Mouse (Mus musculus) G1E (cell line): ENCODE data around the gene Mcm9. TPM values are rescaled to one million over a fixed set of nuclear protein-coding genes. Genes with fewer than 3 reads are reported as not detected.
"Not testable (repeated sequence)": the region's sequence is repeated elsewhere in the genome, so short reads cannot be mapped to it uniquely, and the experiment has no call there.

ENCODE experiments used
- ATAC-seq: 2 replicates; pipeline ENCODE4 v1.8.0; 2016; ENCODE audit warnings: mild to moderate bottlenecking; ENCODE audit not compliant: insufficient number of reproducible peaks, poor library complexity, low FRiP score, severe bottlenecking; ENCODE audit errors: extremely low read depth
- DNase-seq: peaks from one replicate; pipeline ENCODE4 v3.0.0; 2012; ENCODE audit warnings: low spot score
- H3K27me3 ChIP-seq: 2 replicates; pipeline ENCODE4 v1.6.1; 2012; ENCODE audit warnings: mild to moderate bottlenecking, low read length, inconsistent platforms; ENCODE audit not compliant: insufficient read depth
- H3K36me3 ChIP-seq: replicated peaks from 2 replicates; pipeline ENCODE3; 2012; ENCODE audit warnings: mild to moderate bottlenecking, inconsistent platforms
- H3K4me1 ChIP-seq: 2 replicates; pipeline ENCODE4 v1.6.1; 2012; ENCODE audit warnings: low read depth, low read length, inconsistent platforms, mixed read lengths; ENCODE audit not compliant: insufficient read depth
- H3K4me3 ChIP-seq: 2 replicates; pipeline ENCODE4 v1.5.1; 2012; ENCODE audit warnings: low read depth, mild to moderate bottlenecking, inconsistent platforms, low read length, moderate library complexity, mixed read lengths
- H3K9me3 ChIP-seq: replicated peaks from 2 replicates; pipeline ENCODE4 v1.6.1; 2012; ENCODE audit warnings: inconsistent platforms
- CTCF ChIP-seq: IDR thresholded peaks from 2 replicates; pipeline ENCODE4 v1.5.1; 2012; ENCODE audit warnings: low read depth, low read length, inconsistent platforms, mixed read lengths
- GATA1 ChIP-seq: IDR thresholded peaks from 2 replicates; pipeline ENCODE4 v1.6.1; 2012; ENCODE audit warnings: borderline replicate concordance, low read length, inconsistent platforms, mixed read lengths
- GATA2 ChIP-seq: IDR thresholded peaks from 2 replicates; pipeline ENCODE4 v1.6.1; 2012; ENCODE audit warnings: low read depth, low read length, inconsistent platforms, borderline replicate concordance
- POLR2AphosphoS5 ChIP-seq: IDR thresholded peaks from 2 replicates; pipeline ENCODE4 v1.6.1; 2012; ENCODE audit warnings: low read depth, low read length, inconsistent platforms; ENCODE audit not compliant: insufficient replicate concordance
- TAL1 ChIP-seq: conservative IDR thresholded peaks from 2 replicates; pipeline ENCODE4 v1.6.1; 2012; ENCODE audit warnings: low read depth, low read length, inconsistent platforms, mixed read lengths
- polyA plus RNA-seq: library from polyadenylated mRNA; stranded (reverse); fragments of >175 nt; gene quantifications from 2 replicates; pipeline ENCODE4 v1.2.3, GENCODE M21; 2012
- total RNA-seq, 2 experiments: library from RNA; stranded (forward) in 1 of 2; stranded (reverse) in 1 of 2; fragments of 200-1000 nt in 1 of 2; fragments of >200 nt in 1 of 2; fragmentation: Nextera tagmentation in 1 of 2; gene quantifications; 2 replicates each; pipeline ENCODE4 v1.2.3; 2014 to 2017

The Mcm9 gene
- total and polyA plus RNA-seq, 3 experiments: 2.4 to 10.8 (median 8.7) TPM

- no peak for TF ChIP-seq GATA2
- TF ChIP-seq TAL1: no peak
- TF ChIP-seq CTCF: no peak
- TF ChIP-seq GATA1: no peak
- no peak for TF ChIP-seq POLR2AphosphoS5
- DNase-seq (no peak), ATAC-seq (no peak)
- H3K4me1 ChIP-seq: no peaks in the 10 kb centered on the region
- H3K36me3 ChIP-seq: no peaks in the 10 kb centered on the region
- no peaks in the 10 kb centered on the region for H3K27me3 ChIP-seq
- H3K4me3 ChIP-seq: no peak overlapping the region
- no peaks in the 10 kb centered on the region for H3K9me3 ChIP-seq
Measured at GRCm38 (mm10) chr10:53502875-53503816, 127.1 kb downstream of the Mcm9 start.

- H3K9me3 ChIP-seq: no peaks in the 10 kb centered on the region
- H3K27me3 ChIP-seq: no peaks in the 10 kb centered on the region
- TF ChIP-seq POLR2AphosphoS5 (no peak), CTCF (no peak), GATA2 (no peak), TAL1 (no peak), GATA1 (no peak)
- ATAC-seq: no peak
- no peak overlapping the region for H3K4me3 ChIP-seq
- DNase-seq: no peak
- no peaks in the 10 kb centered on the region for H3K4me1 ChIP-seq
- no peaks in the 10 kb centered on the region for H3K36me3 ChIP-seq
Measured at GRCm38 (mm10) chr10:53502471-53502870, 127.8 kb downstream of the Mcm9 start.

- H3K4me1 ChIP-seq: no peaks in the 10 kb centered on the region
- no peaks in the 10 kb centered on the region for H3K27me3 ChIP-seq
- H3K4me3 ChIP-seq: no peak overlapping the region
- no peaks in the 10 kb centered on the region for H3K9me3 ChIP-seq
- H3K36me3 ChIP-seq: no peaks in the 10 kb centered on the region
- no peak for DNase-seq
- ATAC-seq: no peak
- no peak for TF ChIP-seq TAL1
- no peak for TF ChIP-seq GATA1
- no peak for TF ChIP-seq GATA2
- TF ChIP-seq POLR2AphosphoS5: no peak
- no peak for TF ChIP-seq CTCF
Measured at GRCm38 (mm10) chr10:53499518-53499917, 130.7 kb downstream of the Mcm9 start.

- H3K27me3 ChIP-seq, H3K9me3 ChIP-seq, H3K4me1 ChIP-seq, H3K4me3 ChIP-seq, H3K36me3 ChIP-seq, DNase-seq, ATAC-seq: not testable (repeated sequence)
Measured at GRCm38 (mm10) chr10:53495349-53495748, 134.9 kb downstream of the Mcm9 start.

- DNase-seq (no peak), ATAC-seq (no peak)
- no peaks in the 10 kb centered on the region for H3K9me3 ChIP-seq
- no peaks in the 10 kb centered on the region for H3K27me3 ChIP-seq
- H3K4me1 ChIP-seq: no peaks in the 10 kb centered on the region
- no peak for TF ChIP-seq GATA1
- TF ChIP-seq TAL1: no peak
- TF ChIP-seq POLR2AphosphoS5: no peak
- TF ChIP-seq GATA2: no peak
- TF ChIP-seq CTCF: no peak
- H3K36me3 ChIP-seq: no peaks in the 10 kb centered on the region
- no peak overlapping the region for H3K4me3 ChIP-seq
Measured at GRCm38 (mm10) chr10:53493954-53494353, 136.3 kb downstream of the Mcm9 start.

Other genes with a start within 250 kb of the Mcm9 start
- gene Asf1a, start 33.7 kb downstream of the Mcm9 start, total RNA-seq (2014; fragmentation: Nextera tagmentation): 45.9 and 50.2 TPM in 2 replicates
- gene Asf1a, start 33.7 kb downstream of the Mcm9 start, total RNA-seq (2017): 33.8 and 56.9 TPM in 2 replicates
- 4.5 and 4.6 TPM in 2 replicates for gene Asf1a, start 33.7 kb downstream of the Mcm9 start, polyA plus RNA-seq
- not detected in 2 replicates for gene Fam184a, start 120.7 kb upstream of the Mcm9 start, total RNA-seq (2014; fragmentation: Nextera tagmentation)
- 0.06 TPM in 1 of 2 replicates, not detected in the other for gene Fam184a, start 120.7 kb upstream of the Mcm9 start, total RNA-seq (2017)
- not detected in 2 replicates for gene Fam184a, start 120.7 kb upstream of the Mcm9 start, polyA plus RNA-seq